In genomic region chr7:97972486-97972885, GRCm38 (mm10) we compare ENCODE assay signal across 33 mouse cellular contexts. TPM values are rescaled to one million over a fixed set of nuclear protein-coding genes. Genes with fewer than 3 reads are reported as not detected.
"Had no signal": no experiment of that assay in that cellular context is flagged by ENCODE, and none has a peak within 500 bp of the region (broad histone marks: within the 10 kb centered on the region; RNA-seq: fewer than 3 reads in every experiment).

No protein-coding gene starts in this region.

- H3K36me3 ChIP-seq: heart, embryonic 10.5 days; heart, embryonic 12.5 days; hindbrain, embryonic 10.5 days; hindbrain, embryonic 12.5 days; intestine, embryonic 15.5 days; kidney, embryonic 15.5 days; limb, embryonic 13.5 days; limb, embryonic 15.5 days; liver, embryonic 13.5 days; liver, embryonic 15.5 days had no signal

- H3K4me2 ChIP-seq: heart, embryonic 12.5 days; hindbrain, embryonic 12.5 days; hindbrain, embryonic 14.5 days; intestine, embryonic 15.5 days; kidney, embryonic 15.5 days; limb, embryonic 13.5 days; limb, embryonic 15.5 days; liver, embryonic 13.5 days; liver, embryonic 15.5 days had no signal

- H3K4me1 ChIP-seq: heart, embryonic 10.5 days; heart, embryonic 12.5 days; hindbrain, embryonic 12.5 days; intestine, embryonic 15.5 days; kidney, embryonic 15.5 days; limb, embryonic 13.5 days; limb, embryonic 15.5 days; liver, embryonic 13.5 days; liver, embryonic 15.5 days had no signal

- ATAC-seq: hindbrain, embryonic 16.5 days; inflammation-experienced regulatory T-cells, adult 6 months; intestine, embryonic 15.5 days; intestine, postnatal 0 days had no signal

- DNase-seq: gastrocnemius, adult 2 months; gastrocnemius, postnatal 10 days; gastrocnemius, postnatal 25 days; heart, adult 18-20 months; heart, postnatal 10 days; heart, postnatal 4 days; kidney, adult 2 months; kidney, adult 9 months; kidney, postnatal 14 days; kidney, postnatal 36 days; layer of hippocampus, adult 9-11 months; layer of hippocampus, postnatal 36 days; left cerebral cortex, postnatal 4 days; liver, embryonic 13.5 days had no signal

- H3K9me3 ChIP-seq: heart, embryonic 10.5 days; heart, embryonic 12.5 days; hindbrain, embryonic 10.5 days; hindbrain, embryonic 12.5 days; intestine, embryonic 15.5 days; kidney, embryonic 15.5 days; limb, embryonic 13.5 days; limb, embryonic 15.5 days; liver, embryonic 13.5 days; liver, embryonic 15.5 days had no signal

- H3K9ac ChIP-seq: heart, embryonic 12.5 days; hindbrain, embryonic 12.5 days; hindbrain, embryonic 14.5 days; intestine, embryonic 15.5 days; kidney, embryonic 15.5 days; limb, embryonic 13.5 days; limb, embryonic 15.5 days; liver, embryonic 13.5 days; liver, embryonic 15.5 days had no signal

- H3K27me3 ChIP-seq: heart, embryonic 12.5 days; hindbrain, embryonic 12.5 days; intestine, embryonic 15.5 days; kidney, embryonic 15.5 days; limb, embryonic 13.5 days; limb, embryonic 15.5 days; liver, embryonic 13.5 days; liver, embryonic 15.5 days had no signal

- H3K4me3 ChIP-seq: gastrocnemius, adult 2 months; heart, embryonic 10.5 days; heart, embryonic 12.5 days; hindbrain, embryonic 10.5 days; hindbrain, embryonic 12.5 days; intestine, embryonic 15.5 days; kidney, embryonic 15.5 days; limb, embryonic 13.5 days; limb, embryonic 15.5 days; liver, embryonic 13.5 days; liver, embryonic 15.5 days had no signal

- H3K27ac ChIP-seq: gastrocnemius, adult 2 months; heart, embryonic 10.5 days; hindbrain, embryonic 10.5 days; hindbrain, embryonic 12.5 days; hindbrain, embryonic 14.5 days; intestine, embryonic 15.5 days; kidney, embryonic 15.5 days; kidney, postnatal 0 days; limb, embryonic 13.5 days; limb, embryonic 15.5 days; liver, embryonic 13.5 days; liver, embryonic 15.5 days had no signal

RNA-seq across cellular contexts. Expression of gene Gdpd4, which starts 52.7 kb away (rescaled TPM):
- polyA plus RNA-seq: heart, embryonic 12.5 days; heart, embryonic 14.5 days; heart, embryonic 16.5 days; hindbrain, embryonic 10.5 days; hindbrain, embryonic 12.5 days; hindbrain, embryonic 14.5 days; hindbrain, embryonic 16.5 days; inflammation-experienced regulatory T-cells, adult 6 months; intestine, embryonic 15.5 days; intestine, postnatal 0 days; kidney, adult 2 months; kidney, embryonic 15.5 days; kidney, postnatal 0 days; large intestine, adult 2 months; limb, embryonic 11.5 days; limb, embryonic 13.5 days; limb, embryonic 15.5 days; liver, adult 2 months; liver, embryonic 13.5 days; liver, embryonic 15.5 days had no signal
